Mouse (Mus musculus): ENCODE data around the gene Tarm1.

Tarm1 gene

DNA sequence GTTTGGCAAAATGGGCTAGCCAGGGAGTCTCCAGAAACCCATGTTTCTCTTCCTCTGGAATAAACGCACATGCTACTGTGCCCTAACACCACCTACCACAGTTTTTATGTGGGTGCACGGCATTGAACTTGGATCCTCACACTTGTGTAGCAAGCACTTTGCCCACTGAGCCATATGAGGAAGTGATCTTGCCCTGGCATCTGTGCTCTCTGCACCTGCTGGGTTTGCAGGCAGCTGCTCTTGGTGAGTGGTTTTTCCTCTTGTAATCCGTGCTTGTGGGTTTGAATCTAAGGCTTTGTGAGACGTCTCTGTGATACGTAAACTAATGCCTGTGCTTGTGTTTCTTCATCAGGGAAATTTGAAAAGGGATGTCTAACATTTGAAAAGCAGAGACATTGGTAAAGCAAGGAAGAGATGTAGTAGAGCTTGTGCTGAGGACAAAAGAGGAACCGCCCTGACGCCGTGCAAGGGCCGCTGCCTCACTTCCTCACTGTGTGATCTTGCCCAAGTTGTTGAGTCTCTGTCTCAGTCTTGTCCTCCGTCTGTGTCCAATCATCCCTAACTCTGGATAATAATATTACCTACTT lies 59.9 kb downstream of the Tarm1 start:
- DNase-seq (ENCODE audit: extremely low spot score, low spot score), result no peak

DNA sequence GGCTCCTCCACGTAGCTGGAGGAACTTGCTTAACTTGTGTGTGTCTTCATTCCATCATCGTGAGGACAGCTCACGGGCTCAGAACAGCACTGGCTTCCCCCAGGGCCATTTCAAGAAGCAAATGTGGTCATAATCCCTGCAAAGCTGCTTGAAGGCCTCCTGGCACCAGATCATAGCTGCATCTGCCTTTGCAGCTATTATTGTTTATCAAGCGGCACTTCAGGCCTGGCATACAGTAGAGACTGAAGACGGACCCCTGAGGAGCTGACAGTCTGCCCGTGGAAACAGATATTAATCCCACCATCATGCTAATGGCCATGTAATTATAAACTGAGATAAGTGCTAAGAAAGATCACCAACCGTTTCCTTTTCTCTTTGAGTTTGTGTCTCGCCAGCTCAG lies 61.9 kb downstream of the Tarm1 start:
- no peak for DNase-seq (ENCODE audit: extremely low spot score, low spot score)

DNA sequence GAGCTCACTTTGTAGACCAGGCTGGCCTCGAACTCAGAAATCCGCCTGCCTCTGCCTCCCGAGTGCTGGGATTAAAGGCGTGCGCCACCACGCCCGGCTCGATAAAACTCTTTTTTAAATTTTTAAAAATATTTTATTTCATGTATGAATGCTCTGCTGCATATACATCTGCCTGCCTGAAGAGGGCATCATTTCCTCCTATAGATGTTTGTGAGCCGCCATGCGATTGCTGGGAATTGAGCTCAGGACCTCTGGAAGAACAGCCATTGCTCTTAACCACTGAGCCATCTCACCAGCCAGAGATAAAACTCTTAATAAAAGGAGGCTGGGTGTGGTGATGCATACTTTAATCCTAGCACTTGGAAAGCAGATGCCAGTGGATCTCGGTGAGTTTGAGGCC lies 62.4 kb downstream of the Tarm1 start:
- no peak for DNase-seq (ENCODE audit: extremely low spot score, low spot score)

DNA sequence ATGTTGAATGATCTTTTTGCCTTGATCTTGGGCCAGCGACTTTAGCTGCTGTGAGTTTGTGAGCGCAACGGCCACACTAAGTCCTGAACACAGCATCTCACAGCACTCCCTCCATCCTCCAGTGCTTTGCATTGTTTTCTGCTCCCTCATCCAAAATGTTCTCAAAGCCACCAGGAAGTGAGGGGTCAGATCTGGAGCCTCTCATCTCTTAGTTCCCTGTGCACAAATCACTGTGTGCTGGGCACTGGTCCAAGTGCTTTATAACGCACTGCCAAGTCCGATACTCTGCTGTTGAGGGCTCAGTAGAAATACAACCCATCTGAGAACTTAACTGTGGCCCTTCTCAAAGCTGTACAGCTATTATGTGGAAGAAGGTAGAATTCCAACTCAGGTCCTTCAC lies 64.5 kb downstream of the Tarm1 start:
- no peak for DNase-seq (ENCODE audit: extremely low spot score, low spot score)
